Mouse (Mus musculus) heart, embryonic 13.5 days (tissue): ENCODE measurements around the gene Gm10570. TPM values are rescaled to one million over a fixed set of nuclear protein-coding genes. Genes with fewer than 3 reads are reported as not detected.

ENCODE experiments used
- ATAC-seq: fragments of 200-750 bp; cut with Nextera tagmentation; 2 replicates; pipeline ENCODE4 v1.8.0; 2017; ENCODE audit warnings: moderate TSS enrichment; ENCODE audit not compliant: insufficient number of reproducible peaks, low FRiP score, low TSS enrichment; ENCODE audit errors: extremely low read depth
- H3K27ac ChIP-seq: fragments of 300-500 bp; sonication (generic); replicated peaks from 2 replicates; pipeline ENCODE4 v1.5.1; 2015; ENCODE audit warnings: moderate library complexity, mild to moderate bottlenecking, inconsistent platforms
- H3K27me3 ChIP-seq: fragments of 300-500 bp; sonication (generic); replicated peaks from 2 replicates; pipeline ENCODE4 v1.6.1; 2015; ENCODE audit warnings: mild to moderate bottlenecking, inconsistent platforms
- H3K36me3 ChIP-seq: fragments of 300-500 bp; sonication (generic); 2 replicates; pipeline ENCODE4 v1.6.1; 2015; ENCODE audit warnings: mild to moderate bottlenecking, inconsistent platforms
- H3K4me1 ChIP-seq: fragments of 300-500 bp; sonication (generic); 2 replicates; pipeline ENCODE4 v1.6.1; 2015; ENCODE audit warnings: inconsistent platforms
- H3K4me2 ChIP-seq: fragments of 300-500 bp; sonication (generic); 2 replicates; pipeline ENCODE4 v1.6.1; 2015; ENCODE audit warnings: inconsistent platforms, mild to moderate bottlenecking, moderate library complexity
- H3K4me3 ChIP-seq: fragments of 300-500 bp; sonication (generic); 2 replicates; pipeline ENCODE4 v1.5.1; 2015; ENCODE audit warnings: moderate library complexity, mild to moderate bottlenecking, inconsistent platforms
- H3K9ac ChIP-seq: fragments of 300-500 bp; sonication (generic); 2 replicates; pipeline ENCODE4 v1.6.1; 2015; ENCODE audit warnings: inconsistent platforms, mild to moderate bottlenecking, moderate library complexity
- H3K9me3 ChIP-seq: fragments of 300-500 bp; sonication (generic); 2 replicates; pipeline ENCODE4 v1.6.1; 2016; ENCODE audit warnings: inconsistent platforms
- WGBS: fragments of 180-500 bp; shearing (Covaris S2); methylation state at CpG from one replicate; pipeline ENCODE4 v1.1.7; 2015; ENCODE audit warnings: mixed read lengths; 5-methylcytosine and 5-hydroxymethylcytosine counted together
- polyA plus RNA-seq: library from polyadenylated mRNA; unstranded; fragments of >200 nt; fragmentation: Nextera tagmentation; extraction: Ambion mirVana; gene quantifications from 2 replicates; pipeline ENCODE4 v1.2.1, GENCODE M21; 2015

The Gm10570 gene
- polyA plus RNA-seq, 1 experiment from 2014 or later = 0.75 TPM

- Histone ChIP-seq H3K9ac (no peak overlapping the region), H3K36me3 (no peaks in the 10 kb centered on the region), H3K4me1 (no peaks in the 10 kb centered on the region), H3K9me3 (no peaks in the 10 kb centered on the region), H3K4me3 (no peak overlapping the region), H3K27ac (no peak overlapping the region), H3K4me2 (no peak overlapping the region), H3K27me3 (peaks cover 71% of the 10 kb centered on the region)
- ATAC-seq = no peak
- 72% methylated on average over 9 of the region's 9 CpGs for WGBS
These were observed 24.6 kb downstream of the Gm10570 start for GRCm38 (mm10) chr4:130283826-130284225.

- Histone ChIP-seq H3K9ac (no peak overlapping the region), H3K27ac (no peak overlapping the region), H3K36me3 (no peaks in the 10 kb centered on the region), H3K4me2 (no peak overlapping the region), H3K9me3 (no peaks in the 10 kb centered on the region), H3K4me3 (no peak overlapping the region), H3K4me1 (no peaks in the 10 kb centered on the region), H3K27me3 (peaks cover 78% of the 10 kb centered on the region)
- ATAC-seq = no peak
- 67% methylated on average over 5 of the region's 5 CpGs for whole genome bisulfite sequencing
These were observed 25.6 kb downstream of the Gm10570 start for GRCm38 (mm10) chr4:130282856-130283255.

DNA sequence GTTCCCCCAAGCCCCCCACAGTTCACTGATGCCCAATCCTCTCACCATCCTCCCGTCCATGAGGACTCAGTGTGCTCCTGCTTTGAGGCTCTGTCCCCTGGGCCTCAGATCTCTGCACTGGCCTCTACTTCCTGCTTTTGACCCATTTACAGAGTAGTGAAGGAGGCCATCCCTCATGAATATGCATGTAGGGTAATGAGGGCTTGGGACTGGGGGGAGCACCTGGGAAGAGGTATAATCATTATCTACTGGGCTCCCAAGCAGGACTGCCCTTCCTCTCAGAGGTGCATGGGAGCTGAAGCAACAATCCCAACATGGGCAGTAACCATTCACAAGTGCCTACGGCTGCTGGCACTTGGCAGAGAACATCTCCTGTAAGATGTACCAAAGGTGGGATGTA is 29.4 kb downstream of the Gm10570 start, which contains the start of gene Serinc2:
TSS of gene Serinc2 (minus strand) at position 101 of the 400 bp plus-strand sequence.
- Histone ChIP-seq H3K9ac (no peak within 1 kb of the TSS), H3K27ac (no peak within 1 kb of the TSS), H3K4me1 (peaks cover 14% of the 10 kb centered on the region), H3K4me2 (no peak within 1 kb of the TSS), H3K9me3 (no peaks in the 10 kb centered on the region), H3K36me3 (no peaks in the 10 kb centered on the region), H3K27me3 (peaks cover 91% of the 10 kb centered on the region), H3K4me3 (no peak within 1 kb of the TSS)
- WGBS = 60% methylated on average over 2 of the region's 2 CpGs
- no peak for ATAC-seq

- Histone ChIP-seq H3K27me3 (peaks cover 95% of the 10 kb centered on the region), H3K4me2 (no peak overlapping the region)
- no peak for ATAC-seq
These were observed 31.8 kb downstream of the Gm10570 start for GRCm38 (mm10) chr4:130276573-130277176.

GRCm38 (mm10) chr4:130275823-130276105 is 32.7 kb downstream of the Gm10570 start:
- H3K4me2 ChIP-seq = peak overlapping the region; percentile 94
- peak overlapping the region; percentile 83; the same call in 1 of the 2 replicates for H3K9ac ChIP-seq
- no peak for ATAC-seq
- H3K4me1 ChIP-seq = peaks cover 23% of the 10 kb centered on the region
- peak overlapping the region; percentile 66; the same call in 1 of the 2 replicates for H3K4me3 ChIP-seq
- 45% methylated on average over 5 of the region's 5 CpGs for WGBS
- H3K27me3 ChIP-seq = peaks cover 95% of the 10 kb centered on the region
- H3K9me3 ChIP-seq = no peaks in the 10 kb centered on the region
- no peaks in the 10 kb centered on the region for H3K36me3 ChIP-seq
- no peak overlapping the region for H3K27ac ChIP-seq

More at GRCm38 (mm10) chr4:130276573-130277176, 31.8 kb downstream of the Gm10570 start:
- Histone ChIP-seq H3K9me3 (no peaks in the 10 kb centered on the region), H3K36me3 (no peaks in the 10 kb centered on the region), H3K4me1 (peaks cover 23% of the 10 kb centered on the region), H3K27ac (no peak overlapping the region), H3K9ac (no peak overlapping the region), H3K4me3 (no peak overlapping the region)
- WGBS = 55% methylated on average over 7 of the region's 7 CpGs

GRCm38 (mm10) chr4:130275016-130275822 is 33.3 kb downstream of the Gm10570 start:
- 1% methylated on average over 62 of the region's 62 CpGs for WGBS

GRCm38 (mm10) chr4:130274346-130275015 is 34.0 kb downstream of the Gm10570 start:
- peak overlapping the region; percentile 66 for H3K4me3 ChIP-seq
- peaks cover 23% of the 10 kb centered on the region for H3K4me1 ChIP-seq
- H3K27me3 ChIP-seq = peaks cover 94% of the 10 kb centered on the region
- no peak for ATAC-seq
- H3K4me2 ChIP-seq = peak overlapping the region; percentile 94
- no peaks in the 10 kb centered on the region for H3K36me3 ChIP-seq
- H3K9ac ChIP-seq = peak overlapping the region; percentile 83
- no peaks in the 10 kb centered on the region for H3K9me3 ChIP-seq
- peak overlapping the region; percentile 63 for H3K27ac ChIP-seq
- 1% methylated on average over 29 of the region's 29 CpGs for WGBS

More at GRCm38 (mm10) chr4:130275016-130275822, 33.3 kb downstream of the Gm10570 start:
- H3K27ac ChIP-seq = no peak overlapping the region
- peak overlapping the region; percentile 83 for H3K9ac ChIP-seq
- H3K4me3 ChIP-seq = peak overlapping the region; percentile 66
- no peaks in the 10 kb centered on the region for H3K9me3 ChIP-seq
- ATAC-seq = no peak
- peaks cover 93% of the 10 kb centered on the region for H3K27me3 ChIP-seq
- peak overlapping the region; percentile 94 for H3K4me2 ChIP-seq
- H3K36me3 ChIP-seq = no peaks in the 10 kb centered on the region
- peaks cover 23% of the 10 kb centered on the region for H3K4me1 ChIP-seq

DNA sequence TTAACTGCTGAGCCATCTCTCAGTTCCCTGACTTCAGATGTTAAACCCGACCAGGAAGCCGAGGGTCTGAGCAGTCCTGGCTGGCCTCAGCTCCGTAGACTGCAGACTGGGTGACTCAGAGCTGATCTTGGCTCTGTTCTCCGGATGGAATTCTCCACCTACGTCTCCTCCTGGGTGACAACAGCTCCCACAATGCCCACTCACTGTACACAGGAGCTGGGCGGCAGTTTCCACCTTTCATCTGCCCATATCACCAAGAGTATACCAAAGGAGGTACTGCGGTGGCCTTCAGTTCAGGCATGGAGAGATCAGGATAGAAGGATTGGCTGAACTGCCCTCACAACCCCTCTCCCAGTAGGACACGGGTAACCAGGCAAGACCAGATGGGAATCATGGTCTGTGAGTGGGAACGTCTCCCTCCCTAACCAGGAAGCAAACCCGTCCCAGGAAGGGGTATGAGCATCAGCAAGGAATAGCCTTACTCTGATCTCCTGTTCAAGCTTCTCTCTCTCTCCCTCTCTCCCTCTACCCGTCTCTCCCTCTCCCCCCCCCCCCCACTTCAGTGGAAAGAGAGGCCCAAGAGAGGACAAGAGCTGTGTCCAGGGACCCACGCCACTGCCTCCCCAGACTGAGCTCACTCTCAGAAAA is 34.7 kb downstream of the Gm10570 start:
- Histone ChIP-seq H3K9ac (peak overlapping the region; percentile 83), H3K9me3 (no peaks in the 10 kb centered on the region), H3K4me1 (peaks cover 23% of the 10 kb centered on the region), H3K27me3 (peaks cover 95% of the 10 kb centered on the region), H3K4me3 (peak overlapping the region; percentile 66), H3K4me2 (peak overlapping the region; percentile 94), H3K27ac (peak overlapping the region; percentile 63), H3K36me3 (no peaks in the 10 kb centered on the region)
- 11% methylated on average over 11 of the region's 12 CpGs for WGBS
- ATAC-seq = peak; percentile 21; the same call in 1 of the 2 replicates

- no peak overlapping the region for H3K4me3 ChIP-seq
- no peak overlapping the region for H3K9ac ChIP-seq
- no peaks in the 10 kb centered on the region for H3K9me3 ChIP-seq
- H3K27me3 ChIP-seq = peaks cover 68% of the 10 kb centered on the region
- peaks cover 30% of the 10 kb centered on the region for H3K4me1 ChIP-seq
- H3K27ac ChIP-seq = no peak overlapping the region
- WGBS = 71% methylated on average over 6 of the region's 6 CpGs
- no peak for ATAC-seq
- H3K36me3 ChIP-seq = no peaks in the 10 kb centered on the region
- H3K4me2 ChIP-seq = no peak overlapping the region
These were observed 37.7 kb downstream of the Gm10570 start for GRCm38 (mm10) chr4:130270611-130271347.

GRCm38 (mm10) chr4:130270089-130270488 is 38.4 kb downstream of the Gm10570 start:
- Histone ChIP-seq H3K9me3 (no peaks in the 10 kb centered on the region), H3K4me1 (peaks cover 26% of the 10 kb centered on the region), H3K9ac (no peak overlapping the region), H3K4me2 (no peak overlapping the region), H3K4me3 (no peak overlapping the region), H3K27me3 (peaks cover 68% of the 10 kb centered on the region), H3K36me3 (no peaks in the 10 kb centered on the region), H3K27ac (no peak overlapping the region)
- no peak for ATAC-seq
- WGBS = 63% methylated on average over 8 of the region's 8 CpGs
